Mouse (Mus musculus) right cerebral cortex, postnatal 14 days (tissue): ENCODE results near the gene Vrk3.

Experiments
- DNase-seq: peaks from one replicate; pipeline ENCODE4 v3.0.0; 2022

Vrk3 gene

DNA sequence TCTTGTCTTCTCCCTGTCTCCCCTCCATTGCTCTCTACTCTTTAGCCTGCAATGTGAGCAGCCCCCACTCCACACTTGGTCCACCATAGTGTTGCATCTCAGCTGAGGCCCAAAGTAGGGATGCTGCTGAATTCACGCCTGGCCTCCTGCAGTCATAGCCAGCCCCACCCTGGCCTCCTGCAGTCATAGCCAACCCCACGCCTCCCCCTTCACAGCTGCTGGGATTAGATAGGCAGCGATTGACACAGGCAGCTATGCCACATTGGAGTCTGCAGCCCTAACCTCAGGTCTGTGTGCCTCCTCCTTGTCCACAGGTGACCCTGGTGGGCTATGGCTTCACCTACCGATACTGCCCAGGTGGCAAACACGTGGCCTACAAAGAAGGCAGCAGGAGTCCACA lies 19.9 kb downstream of the Vrk3 start:
- no peak for DNase-seq

DNA sequence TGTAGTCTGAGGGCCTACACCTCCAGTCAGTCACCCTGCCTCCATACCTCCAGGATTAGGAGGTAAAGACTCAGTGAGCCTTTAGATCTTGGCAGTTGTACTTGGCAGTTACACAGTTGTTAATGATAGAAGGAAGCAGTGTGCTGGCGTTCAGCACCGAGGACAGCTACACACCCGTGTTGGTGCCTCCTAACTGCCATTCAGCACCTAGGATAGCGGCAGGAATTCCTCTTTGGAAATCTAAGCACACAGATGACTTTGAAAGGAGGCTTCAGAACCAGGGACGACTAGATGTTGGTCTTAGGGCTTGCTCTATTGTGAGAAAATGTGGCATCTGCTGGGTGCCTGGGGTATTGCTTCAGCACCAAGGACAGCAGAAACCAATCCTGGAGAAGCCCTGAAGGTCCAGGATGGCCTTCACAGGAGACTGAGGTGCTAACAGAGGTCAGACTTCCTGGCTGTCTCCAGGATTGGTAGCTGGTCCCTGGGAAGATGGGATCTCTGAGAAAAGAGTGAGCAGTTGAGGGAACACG lies 21.9 kb downstream of the Vrk3 start:
- peak; percentile 32 for DNase-seq

DNA sequence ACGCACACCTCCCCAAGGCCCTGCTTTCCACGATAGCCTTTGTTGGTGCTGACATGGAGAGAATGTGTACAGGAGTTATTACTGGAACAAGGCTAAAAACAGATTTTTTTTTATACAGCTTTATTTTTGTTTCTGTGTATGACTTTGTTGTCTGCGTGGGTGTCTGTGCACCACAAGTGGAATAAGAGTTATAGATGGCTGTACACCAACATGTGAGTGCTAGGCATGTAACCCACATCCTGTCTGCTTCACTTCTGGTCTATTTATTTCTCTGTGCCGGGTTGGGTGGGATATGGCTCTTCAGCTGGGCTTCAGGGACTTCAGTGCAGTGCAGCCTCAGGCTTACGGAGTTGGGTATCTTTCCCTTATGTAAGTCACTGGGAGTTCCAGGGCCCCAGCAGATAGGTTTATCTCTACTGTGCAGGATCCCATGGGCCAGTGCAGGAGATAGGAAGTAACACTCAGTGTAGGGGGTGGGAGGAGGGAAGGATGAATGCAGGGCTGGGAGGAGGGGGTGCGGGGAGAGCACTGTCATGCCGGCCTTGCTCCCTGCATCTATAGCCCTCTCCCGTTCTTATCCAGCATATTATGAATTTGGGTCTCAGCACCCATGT lies 24.5 kb downstream of the Vrk3 start:
- DNase-seq: no peak

- DNase-seq: no peak
Measured at GRCm38 (mm10) chr7:44776849-44777498, 28.8 kb downstream of the Vrk3 start.

GRCm38 (mm10) chr7:44780101-44780500 lies 31.9 kb downstream of the Vrk3 start:
- no peak for DNase-seq

DNA sequence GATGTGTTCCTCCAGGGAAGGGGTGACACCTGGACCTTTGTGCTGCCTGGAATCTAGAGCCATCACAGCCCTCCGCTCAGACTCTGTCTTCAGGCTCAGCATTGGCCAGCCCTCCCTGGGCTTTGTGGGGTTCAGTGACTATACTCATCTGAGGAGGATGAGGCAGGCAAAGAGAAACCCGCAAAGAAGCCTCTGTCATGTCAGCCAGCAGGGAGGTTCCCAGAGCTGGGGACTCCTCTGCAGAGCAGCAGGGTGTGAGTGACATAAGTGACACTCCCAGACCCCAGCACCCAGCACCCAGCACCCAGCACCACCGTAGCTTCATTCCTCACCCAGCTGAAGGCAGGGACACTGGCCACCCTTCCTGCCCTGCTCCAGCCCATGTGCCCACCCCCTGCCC lies 41.3 kb downstream of the Vrk3 start:
- DNase-seq: no peak

DNA sequence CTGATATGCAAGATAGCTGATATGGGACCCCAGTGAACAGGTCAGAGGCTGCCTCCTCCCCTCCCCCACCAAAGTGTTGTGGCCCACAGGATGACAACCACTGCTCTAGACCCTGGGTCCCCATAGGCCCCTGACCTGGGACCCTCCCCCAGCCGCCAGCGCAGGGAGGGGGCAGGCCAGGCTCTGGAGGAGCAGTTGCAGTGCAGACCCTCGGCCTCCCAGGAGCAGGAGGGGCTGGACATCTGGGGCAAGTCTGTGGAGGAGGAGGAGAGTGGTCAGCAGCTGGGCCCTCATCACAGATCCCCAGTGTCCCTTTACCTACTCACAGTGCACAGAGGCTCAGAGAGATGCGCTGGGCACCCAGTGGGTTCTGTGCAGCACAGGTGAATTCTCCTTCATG lies 41.9 kb downstream of the Vrk3 start:
- no peak for DNase-seq

- DNase-seq: no peak
Measured at GRCm38 (mm10) chr7:44792781-44793180, 44.6 kb downstream of the Vrk3 start.

- DNase-seq: no peak
Measured at GRCm38 (mm10) chr7:44808927-44809326, 60.7 kb downstream of the Vrk3 start.

DNA sequence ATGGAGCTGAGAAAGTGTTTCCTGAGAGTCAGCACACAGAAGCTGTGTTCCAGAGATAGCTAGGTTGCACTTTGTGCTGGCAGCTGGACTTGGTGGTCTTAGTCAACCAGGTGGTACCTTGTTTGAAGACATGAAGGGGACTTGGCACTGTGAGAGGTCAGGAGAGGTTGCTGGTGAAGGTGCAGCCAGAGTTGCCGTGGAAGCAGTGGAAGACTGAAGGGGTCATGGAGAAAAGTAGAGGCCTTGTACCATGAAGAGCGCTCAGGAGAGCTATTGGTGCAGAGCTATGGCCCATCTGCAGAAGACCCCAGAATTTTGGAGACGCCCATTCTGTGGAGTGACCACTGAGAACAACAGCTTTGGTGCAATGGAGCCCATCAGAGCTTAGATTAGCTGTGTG lies 61.3 kb downstream of the Vrk3 start:
- no peak for DNase-seq

DNA sequence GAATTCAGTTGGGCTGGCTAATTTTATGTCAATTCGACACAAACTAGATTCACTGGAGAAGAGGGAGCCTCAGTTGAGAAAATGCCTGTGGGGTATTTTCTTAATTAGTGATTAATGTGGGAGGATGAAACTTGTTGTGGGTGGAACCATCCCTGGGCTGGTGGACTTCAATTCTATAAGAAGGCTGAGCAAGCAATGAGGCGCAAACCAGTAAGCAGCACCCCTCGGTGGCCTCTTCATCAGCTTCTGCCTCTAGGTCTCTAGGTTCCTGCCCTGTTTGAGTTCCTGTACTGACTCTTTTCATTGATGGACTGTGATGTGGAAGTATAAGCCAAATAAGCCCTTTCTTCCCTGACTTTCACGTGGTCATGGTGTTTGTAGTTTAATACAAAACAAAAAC lies 62.2 kb downstream of the Vrk3 start:
- DNase-seq: no peak

DNA sequence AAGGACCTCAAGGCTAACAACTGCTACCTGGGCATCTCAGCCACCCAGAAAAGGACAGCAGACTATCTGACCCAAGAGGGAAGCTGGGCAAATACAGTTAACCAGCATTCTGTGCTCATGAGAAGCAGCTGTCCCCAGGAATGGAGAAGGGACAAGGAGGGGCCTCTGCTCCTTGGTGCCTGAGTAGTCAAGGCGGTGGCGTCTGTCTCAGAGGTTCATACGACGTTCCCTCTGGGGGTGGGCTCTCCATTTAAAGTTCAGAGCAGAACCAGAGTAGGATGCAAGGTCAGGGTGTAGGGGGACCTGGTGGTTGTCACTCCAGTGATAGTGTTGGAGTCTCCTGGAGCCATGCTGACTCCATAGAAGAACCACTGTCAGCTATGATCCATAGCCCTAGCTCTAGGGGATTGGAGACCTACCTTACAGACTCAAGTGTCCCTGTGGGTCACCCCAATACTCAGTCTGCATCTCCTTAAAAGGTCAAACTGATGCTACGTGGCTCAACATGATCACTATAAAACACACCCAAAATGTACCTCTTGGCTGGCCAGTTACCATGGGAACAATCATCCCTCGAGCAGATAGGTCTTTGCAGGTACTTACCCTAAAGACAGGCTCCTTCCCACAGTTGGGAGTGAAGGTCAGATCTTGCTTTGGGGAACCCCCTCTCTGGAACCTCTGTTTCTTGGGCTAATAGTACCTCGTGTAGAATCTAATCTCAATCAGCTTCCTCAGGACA lies 62.8 kb downstream of the Vrk3 start:
- no peak for DNase-seq

DNA sequence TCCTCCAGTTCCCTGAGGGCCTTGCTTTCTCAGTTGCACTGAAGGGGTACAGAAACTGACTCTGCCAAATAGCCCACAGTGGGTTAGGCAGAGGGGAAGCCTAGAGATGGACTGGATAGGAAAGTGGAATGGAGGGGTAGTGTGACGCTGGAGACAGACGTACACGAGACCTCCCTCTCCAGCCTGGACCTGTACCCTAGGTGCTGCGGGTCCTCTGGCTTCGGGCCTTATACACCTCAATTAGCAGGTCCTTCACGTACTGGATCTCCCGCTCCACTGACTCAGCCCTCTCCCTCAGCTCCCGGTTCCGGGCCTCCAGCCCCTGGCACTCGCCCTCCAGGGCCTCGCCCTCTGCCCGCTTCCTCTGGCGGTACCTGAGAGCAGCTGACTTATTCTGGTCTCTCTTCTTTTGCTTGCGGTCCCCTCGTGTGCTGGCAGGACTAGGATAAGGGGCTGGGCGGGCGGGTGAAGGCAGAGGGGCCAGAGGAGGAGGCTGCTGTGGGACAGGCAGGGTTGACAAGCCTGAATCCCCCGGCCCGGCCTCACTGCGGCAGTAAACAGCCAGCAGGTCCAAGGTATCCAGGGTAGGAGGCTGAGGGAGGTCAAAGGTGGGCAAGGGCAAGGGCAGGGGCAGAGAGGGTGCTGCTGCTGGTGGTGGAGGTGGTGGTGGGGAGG lies 64.6 kb downstream of the Vrk3 start:
- no peak for DNase-seq

- no peak for DNase-seq
Measured at GRCm38 (mm10) chr7:44813985-44814384, 65.8 kb downstream of the Vrk3 start.

DNA sequence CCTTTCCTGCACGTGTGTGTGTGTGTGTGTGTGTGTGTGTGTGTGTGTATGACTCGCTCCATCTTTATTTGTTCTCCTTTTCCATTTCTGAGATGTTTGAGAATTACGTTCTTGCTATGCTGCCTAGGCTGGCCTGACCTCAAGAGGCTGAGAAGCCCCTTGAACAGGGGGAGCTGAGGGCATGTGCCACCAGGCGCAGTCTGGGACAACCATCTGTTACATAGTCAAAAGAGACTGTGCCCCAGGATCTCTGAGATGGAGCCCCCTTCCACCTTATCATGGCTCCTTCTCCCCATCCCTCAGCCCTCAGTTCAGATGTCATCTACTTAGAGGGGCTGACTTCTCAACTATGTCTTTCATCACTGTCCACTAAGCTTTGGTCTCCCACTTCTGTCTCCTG lies 66.2 kb downstream of the Vrk3 start:
- DNase-seq: no peak

GRCm38 (mm10) chr7:44814952-44815553 lies 66.8 kb downstream of the Vrk3 start:
- no peak for DNase-seq

DNA sequence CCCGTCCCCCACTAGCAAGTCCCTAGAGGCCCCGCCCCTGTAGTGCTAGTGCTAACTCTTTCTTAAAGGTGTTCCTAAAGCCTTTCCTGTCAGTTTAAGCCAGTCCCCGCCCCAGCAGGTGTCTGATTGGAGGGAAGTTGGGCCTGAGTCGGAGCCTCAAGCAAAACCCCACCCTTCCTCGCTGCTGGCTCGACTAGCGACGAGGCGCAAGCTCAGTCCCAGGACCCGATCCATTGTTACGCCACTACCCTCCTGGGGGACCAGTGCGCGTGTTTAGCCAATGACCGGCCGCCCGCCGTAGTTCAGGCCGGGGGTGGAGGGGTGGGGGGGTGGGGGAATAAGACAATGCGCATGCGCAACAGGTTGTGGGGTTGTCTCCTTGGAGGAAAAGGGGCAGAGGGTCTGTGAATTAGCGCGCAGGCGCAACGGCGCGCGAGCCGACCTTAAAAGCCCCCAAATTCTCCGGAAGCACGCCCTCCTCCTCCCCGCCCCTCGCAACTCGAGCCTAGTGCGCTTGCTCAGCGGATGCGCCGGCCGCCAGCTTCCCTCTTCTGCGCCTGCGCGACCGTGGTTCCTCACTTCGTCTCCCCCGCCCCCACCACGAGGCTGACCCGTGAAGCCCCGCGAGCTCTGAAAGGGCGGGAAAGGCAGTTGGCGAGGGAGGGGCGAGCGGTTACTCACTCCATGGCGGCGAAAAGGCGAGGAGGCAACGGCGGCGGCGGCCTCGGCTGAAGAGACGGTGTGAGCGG lies 67.7 kb downstream of the Vrk3 start, which contains the start of the genes Nup62 and Il4i1:
Gene Nup62, plus strand, starts transcription at position 368 of the 749 bp plus-strand sequence.
Gene Il4i1, plus strand, starts transcription at position 667 of the 749 bp plus-strand sequence.
- peak; percentile 100 for DNase-seq

- DNase-seq: no peak
Measured at GRCm38 (mm10) chr7:44816470-44817021, 68.3 kb downstream of the Vrk3 start, which contains the start of gene Atf5. Gene Atf5 (minus strand): TSS chr7:44816658.

DNA sequence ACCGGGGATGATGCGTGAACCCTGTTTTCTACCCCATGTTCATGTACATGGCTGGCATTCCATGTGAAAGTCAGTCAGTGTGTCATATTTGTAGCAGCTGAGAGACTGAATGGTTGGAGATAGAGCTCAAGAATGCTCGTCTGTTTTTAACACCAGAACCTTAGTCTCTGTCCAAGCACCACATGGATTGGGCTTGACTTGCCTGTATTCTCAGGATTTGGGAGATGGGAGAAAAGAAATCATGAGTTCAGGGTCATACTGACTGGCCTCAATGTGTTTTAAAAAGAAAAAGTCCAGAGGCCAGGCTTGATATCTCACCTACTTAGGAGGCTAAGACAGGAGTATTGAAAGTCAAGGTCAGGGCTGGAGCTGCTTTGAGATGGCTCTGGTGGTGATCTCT lies 69.2 kb downstream of the Vrk3 start:
- DNase-seq: no peak

GRCm38 (mm10) chr7:44818164-44818563 lies 70.0 kb downstream of the Vrk3 start:
- no peak for DNase-seq

DNA sequence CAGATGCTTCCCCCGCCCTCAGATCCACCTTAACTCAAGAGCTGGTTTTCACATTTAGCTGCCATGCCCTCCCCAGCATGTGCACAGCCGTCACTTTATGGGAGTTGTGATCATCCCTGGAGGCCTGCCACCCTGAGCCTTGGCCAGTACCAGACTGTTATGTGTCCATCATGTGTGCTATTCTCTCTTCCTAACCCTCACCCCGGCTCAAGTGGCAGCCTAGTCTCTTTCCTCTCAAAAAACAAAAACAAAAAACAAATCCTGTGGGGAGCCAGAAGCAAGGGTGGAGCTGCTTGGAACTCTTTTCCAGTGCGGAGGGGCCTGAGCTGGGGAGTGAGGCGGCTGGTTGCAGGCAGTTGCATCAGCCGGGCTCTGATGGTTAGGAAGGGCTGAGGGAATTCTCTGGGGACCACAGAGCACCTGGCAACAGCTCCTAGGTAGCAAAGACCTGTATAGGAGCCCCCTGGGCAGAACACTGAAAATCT lies 70.6 kb downstream of the Vrk3 start:
- peak; percentile 42 for DNase-seq
